Mouse (Mus musculus) heart, postnatal 10 days (tissue): Measurements from ENCODE around the gene Sema4d. TPM values are rescaled to one million over a fixed set of nuclear protein-coding genes. Genes with fewer than 3 reads are reported as not detected.
"Not testable (repeated sequence)": the region's sequence is repeated elsewhere in the genome, so short reads cannot be mapped to it uniquely, and the experiment has no call there.

Experiments
- DNase-seq, 2 experiments: peaks; one replicate each; pipeline ENCODE4 v3.0.0; 2021
- intact Hi-C: fragments of 180-260 bp; cut with DNase I; formaldehyde crosslinking; loops from one replicate; pipeline ENCODE4 v1.15.1; 2025
- total RNA-seq, 2 experiments: library from RNA; stranded (reverse); gene quantifications; 2 replicates each; pipeline ENCODE4 v1.2.3; 2021

Gene Sema4d
- 10 to 100 TPM; 69.1 to 79.5 TPM for total RNA-seq

DNA sequence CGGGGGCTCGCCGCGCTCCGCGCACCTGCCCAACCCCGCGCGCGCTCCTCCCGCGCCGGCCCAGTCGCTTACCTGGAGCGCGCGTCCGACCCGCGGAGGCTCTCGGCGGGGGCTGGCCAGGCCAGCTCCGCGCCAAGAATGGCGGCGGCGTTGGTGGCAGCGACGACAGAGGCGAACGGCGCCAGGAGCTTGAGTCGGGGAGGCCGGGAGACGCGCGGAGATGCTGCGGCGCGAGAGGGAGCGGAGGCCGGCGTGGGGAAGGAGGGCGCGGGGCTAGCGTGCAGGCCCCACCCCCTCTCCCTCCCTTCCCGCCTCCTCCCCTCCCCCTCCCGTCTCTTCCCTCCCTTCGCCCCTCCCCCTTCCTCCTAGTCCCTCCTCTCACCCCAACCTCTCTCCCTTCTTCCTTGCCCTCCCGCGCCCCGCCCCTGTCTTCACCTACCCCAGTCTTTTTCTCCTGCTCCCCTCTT lies at the start of gene Sema4d:
Sema4d (minus strand) TSS at position 323 of the 467 bp plus-strand sequence.
- intact Hi-C loops = loop anchor here (5.0 kb wide), 1 partner anchor 66 kb away; no protein-coding TSS in a partner anchor
- DNase-seq = peak; percentile 57 to 69

DNA sequence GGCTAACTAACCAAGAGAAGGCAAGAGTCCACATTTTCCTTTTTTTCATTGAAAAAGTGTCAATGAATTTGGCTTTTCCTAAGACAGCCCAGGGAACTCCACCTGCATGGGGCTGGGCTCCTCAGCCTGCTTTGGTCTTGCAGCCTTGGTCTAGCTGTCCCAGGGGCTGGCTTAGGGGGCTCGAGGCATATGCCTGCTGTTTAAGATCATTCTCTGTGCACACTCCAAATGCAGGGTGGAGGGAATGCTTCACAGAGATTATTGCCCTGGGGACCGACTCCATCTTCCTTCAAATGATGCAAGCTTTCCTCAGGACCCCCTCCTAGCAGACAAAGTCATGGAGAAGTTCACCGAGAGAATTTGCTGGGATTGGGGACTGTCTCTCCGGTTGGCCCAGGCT lies 49.8 kb upstream of the Sema4d start:
- DNase-seq = no peak
- intact Hi-C loops = no loop called here

DNA sequence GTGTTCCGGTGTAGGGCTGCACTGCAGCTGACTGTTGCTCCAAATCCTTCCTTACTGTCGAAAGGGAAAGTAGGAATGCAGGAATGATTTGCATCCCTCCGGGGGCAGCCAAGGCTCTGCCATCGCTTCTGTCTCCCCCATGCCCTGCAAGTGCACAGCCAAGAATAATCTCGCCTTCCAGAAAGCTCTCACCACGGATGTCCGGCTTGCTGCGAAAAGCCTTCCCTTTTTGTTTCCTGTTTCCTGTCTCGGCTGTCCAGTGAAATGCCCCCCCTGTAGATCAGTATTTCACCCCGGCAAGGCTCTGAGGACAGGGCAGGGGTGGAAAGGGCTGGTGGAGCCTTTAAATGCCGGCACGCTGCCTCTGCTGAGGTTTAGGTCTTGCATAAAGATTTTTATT lies 49.2 kb upstream of the Sema4d start:
- peak in 1 of 2 experiments; percentile 39 for DNase-seq
- intact Hi-C loops = no loop called here

DNA sequence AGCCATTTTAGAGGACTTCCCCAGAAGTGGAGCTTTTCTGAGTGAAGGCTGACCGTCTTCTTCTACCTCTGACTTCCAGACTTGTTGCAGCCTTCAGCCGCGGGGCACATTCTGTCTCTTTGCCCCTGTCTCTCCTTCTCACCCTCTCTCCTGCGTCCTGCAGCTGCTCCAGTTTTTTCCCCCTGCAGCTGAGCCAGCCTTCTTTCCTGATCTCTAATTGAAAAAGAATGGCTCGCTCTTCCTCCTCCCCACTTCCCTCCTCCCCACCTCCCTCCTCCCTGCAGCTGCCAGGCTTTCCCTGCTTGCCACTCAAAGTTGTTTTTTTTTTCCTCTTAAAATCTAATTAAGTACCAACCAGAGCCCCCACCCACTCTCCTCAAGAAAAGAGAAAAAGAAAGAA lies 48.6 kb upstream of the Sema4d start:
- intact Hi-C loops = no loop called here
- no peak for DNase-seq

DNA sequence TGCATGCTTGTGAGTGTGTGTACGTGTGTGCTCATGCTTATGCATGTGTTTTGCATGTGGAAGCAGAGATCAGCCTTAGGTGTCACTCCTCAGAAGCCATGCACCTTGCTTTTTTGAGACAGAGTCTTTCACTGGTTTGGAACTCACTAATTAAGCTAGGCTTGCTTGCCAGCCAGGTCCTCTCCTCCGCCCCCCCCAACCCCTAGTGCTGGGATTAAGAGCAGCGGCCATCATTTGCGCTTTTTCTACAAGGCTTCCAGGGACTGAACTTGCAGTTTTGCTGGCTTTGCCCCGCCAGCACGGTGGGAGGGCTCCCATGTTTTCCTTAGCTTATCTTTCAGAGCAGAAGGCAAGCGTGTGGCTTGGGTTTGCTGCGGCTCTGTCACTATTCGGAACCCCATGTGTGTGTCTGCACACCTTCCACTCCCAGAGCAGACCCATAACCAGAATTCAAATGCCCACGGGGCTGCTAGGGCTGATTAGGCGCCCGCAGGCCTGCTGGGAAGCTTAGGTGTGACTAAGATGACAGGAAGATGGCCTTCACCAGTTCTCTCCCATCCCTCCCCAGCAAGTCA lies 48.1 kb upstream of the Sema4d start:
- DNase-seq = no peak
- intact Hi-C loops = loop anchor here (2.0 kb wide), 1 partner anchor 693 kb away; no protein-coding TSS in a partner anchor

DNA sequence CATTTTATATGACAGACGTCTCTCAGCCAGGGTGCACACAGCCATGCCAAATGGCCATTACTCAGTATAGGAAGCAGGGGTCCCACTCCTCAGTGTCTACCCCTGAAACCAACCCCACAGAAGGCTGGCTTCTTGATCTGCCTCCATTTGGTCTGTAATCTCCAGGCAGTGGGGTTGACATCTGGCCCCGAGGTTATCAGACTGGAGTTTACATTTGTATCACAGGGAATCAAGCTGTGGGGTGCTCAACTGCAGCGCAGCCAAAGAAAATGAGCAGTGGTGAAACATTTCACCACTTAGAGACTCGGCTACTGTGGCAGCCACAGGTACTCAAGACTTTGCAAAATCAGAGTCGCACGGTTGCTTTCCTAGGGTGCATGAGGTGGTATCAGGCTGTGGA lies 47.2 kb upstream of the Sema4d start:
- DNase-seq = no peak
- intact Hi-C loops = loop anchor here (2.0 kb wide), 1 partner anchor 694 kb away; no protein-coding TSS in a partner anchor

DNA sequence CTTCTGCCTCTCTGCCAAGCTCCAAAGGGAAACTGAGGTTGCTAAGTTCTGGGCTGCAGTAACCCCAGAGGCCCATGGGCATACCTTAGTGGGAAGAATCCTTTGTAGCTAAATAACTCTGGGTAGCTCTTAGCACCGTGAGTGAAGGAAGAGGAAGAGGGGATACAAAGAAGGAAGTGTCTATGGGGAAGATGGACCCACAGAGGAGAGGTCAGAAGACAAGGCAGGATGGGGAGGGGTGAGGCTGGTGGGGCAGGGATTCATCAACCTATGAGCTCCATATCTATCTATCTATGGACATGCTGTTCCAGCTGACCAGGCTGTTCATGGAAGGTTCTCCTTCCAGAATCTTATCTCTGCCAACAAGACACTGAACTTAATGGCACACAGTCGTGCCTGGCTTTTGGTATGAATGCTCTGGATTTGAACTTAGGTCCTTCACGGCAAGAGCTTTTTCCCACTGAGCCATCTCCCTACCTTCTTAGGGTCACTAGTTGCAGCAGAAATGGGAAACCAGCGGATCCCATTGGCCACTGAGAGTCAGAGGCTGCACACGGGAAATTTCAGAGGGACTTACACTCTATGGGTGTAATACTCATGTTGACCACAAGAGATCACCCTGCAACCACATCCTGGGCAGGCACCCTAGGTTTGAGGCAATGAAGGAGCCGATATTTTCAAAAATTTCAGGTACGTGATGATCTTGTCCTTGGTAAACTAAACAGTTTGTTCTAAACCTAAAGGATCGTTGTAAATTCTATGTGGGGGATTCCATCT lies 45.9 kb upstream of the Sema4d start:
- DNase-seq = peak; percentile 56 to 74

DNA sequence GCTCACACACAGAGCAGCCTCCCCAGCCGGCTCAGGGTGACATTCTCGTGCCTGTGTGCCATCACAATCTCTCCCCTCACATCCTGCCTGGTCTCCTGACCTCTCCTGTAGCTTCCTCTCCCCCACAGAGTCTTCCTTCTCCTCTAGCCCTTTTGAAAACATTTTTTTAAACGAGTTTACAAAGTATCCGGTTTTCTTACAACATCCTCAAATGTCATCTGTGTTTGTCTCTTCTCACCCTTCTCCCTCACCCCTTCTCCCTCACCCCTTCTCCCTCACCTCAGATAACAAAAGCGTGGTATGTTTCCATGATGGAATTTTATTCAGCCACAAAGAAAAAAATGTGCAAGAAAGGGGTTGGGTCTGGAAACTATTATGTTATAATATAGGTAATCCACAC lies 43.9 kb upstream of the Sema4d start:
- intact Hi-C loops = no loop called here
- no peak for DNase-seq

More for the DNA sequence above, 45.9 kb upstream of the Sema4d start:
- intact Hi-C loops = loop anchor here (1.0 to 2.0 kb wide), 2 partner anchors 384 to 695 kb away; no protein-coding TSS in a partner anchor

DNA sequence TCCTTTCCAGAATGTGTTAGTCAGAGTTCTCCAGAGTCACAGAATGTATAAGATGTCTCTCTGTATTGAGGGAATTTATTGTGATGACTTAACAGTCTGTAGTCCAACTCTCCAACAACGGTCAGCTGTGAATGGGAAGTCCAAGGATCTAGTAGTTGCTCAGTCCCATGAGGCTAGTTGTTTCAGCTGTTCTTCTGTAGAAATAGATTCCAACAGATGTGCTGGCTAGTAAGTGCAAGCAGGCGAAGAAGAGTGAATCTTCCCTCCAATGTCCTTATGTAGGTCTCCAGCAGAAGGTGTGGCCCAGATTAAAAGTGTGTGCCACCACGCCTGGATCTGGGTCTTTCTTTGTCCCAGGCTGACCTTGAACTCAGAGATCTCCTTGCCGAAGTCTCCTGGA lies 41.7 kb upstream of the Sema4d start:
- intact Hi-C loops, DNase-seq: not testable (repeated sequence)

DNA sequence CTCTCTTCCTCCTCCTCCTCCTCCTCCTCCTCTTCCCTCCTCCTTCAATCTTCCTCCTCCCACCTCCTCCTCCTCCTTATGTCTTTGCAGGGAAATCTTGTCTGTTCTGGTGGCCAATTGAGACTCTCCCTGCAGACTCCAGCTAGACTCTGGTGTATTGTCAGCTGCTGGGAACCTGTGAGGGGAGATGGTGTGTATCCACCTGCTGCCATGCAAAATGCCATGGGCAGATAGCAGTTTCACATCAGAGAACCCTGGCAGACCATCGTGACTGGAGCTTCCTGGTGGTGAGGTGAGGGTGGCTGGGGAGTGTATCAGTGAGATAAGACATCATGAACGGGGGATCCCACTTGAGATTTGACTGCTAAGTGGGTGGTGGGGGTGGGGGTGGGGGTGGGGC lies 41.0 kb upstream of the Sema4d start:
- intact Hi-C loops = loop anchor here (5.0 kb wide), 1 partner anchor 788 kb away; no protein-coding TSS in a partner anchor
- DNase-seq = no peak

DNA sequence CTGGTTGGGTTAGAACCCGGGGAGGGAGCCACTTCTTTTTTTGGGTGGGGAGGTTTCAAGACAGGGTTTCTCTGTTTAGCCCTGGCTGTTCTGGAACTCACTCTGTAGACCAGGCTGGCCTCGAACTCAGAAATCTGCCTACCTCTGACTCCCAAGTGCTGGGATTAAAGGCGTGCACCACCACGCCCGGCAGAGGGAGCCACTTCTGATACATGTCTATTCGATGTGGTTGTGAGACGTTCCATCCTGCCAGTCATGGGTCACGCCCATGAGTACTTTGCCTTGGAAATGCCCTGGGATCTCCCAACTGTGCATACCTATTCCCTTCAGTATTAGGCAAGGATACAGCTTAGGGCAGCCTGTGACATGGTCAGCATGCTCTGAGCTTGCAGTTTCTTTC lies 40.5 kb upstream of the Sema4d start:
- intact Hi-C loops = loop anchor here (5.0 kb wide), 1 partner anchor 788 kb away; no protein-coding TSS in a partner anchor
- DNase-seq = not testable (repeated sequence)

DNA sequence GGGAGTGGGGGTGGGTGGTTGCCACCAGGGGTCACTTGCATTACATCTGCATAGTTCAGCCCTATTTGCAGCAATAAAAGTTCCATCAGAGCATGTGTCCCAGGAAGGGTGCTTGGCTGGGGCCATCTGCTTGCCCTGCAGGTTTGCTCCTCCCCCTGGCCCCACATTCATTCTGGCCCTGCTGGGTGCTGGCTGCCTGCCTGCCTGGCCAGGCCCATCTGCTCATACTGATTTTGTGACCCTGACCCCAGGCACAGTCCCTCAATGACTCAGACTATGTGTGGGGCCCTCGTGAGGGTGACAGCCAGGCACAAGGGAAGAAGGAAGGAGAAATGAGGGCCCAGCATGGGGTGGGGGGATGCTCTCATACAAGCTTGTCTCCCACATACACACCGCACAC lies 40.1 kb upstream of the Sema4d start:
- peak; percentile 41 to 42 for DNase-seq
- intact Hi-C loops = loop anchor here (5.0 kb wide), 1 partner anchor 789 kb away; no protein-coding TSS in a partner anchor

DNA sequence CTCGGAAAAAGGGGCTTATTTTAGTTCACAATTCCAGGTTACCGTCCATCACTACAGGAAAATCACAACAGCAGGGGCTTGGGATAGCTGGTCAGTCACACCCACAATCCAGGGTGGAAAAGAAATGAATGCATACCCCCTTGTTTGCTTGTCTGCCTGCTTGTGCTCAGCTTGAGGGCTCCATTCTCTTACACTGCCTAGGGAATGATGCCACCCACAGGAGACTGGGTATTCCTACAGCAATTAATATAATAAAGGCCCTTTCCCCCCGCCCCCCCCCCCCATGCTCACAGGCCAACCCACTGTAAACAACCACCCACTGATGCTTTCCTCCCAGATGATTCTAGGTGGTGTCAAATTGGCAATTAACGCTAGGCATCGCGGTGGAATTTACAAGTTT lies 38.9 kb upstream of the Sema4d start:
- no peak for DNase-seq
- intact Hi-C loops = loop anchor here (5.0 kb wide), 1 partner anchor 790 kb away; no protein-coding TSS in a partner anchor

DNA sequence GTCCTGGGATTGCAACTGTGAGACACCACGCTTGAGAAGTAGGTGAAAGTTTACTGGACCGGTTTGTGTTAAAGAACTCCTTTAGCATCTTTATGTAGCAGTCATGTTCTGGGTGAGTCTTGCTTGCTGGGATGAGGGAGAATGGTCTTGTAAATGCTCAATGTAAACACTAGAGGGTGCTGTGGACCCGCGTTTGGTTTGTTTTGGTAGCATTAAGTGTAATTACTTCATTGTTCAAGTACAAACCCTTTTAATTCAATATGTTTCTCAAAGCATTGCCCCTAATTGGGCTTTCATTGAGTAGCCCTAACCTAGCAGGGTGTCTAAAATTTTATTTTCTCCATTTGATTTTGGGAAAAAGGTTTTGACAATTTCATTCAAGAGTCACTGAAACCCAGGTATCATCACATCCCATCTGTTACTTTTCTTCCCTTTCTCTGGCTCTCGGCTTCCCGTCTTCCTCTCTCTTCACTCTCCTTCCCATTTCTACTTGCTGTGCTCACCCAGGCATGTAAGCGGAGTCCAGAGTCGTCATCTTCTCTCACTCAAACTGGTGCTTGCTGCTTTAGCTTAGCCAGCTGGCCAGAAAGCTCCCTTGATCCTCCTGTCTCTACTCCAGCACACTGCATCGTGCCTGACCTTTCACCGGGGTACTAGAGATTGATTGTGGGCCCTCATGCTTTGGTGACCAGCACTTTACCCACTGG lies 37.4 kb upstream of the Sema4d start:
- peak; percentile 49 to 66 for DNase-seq
- intact Hi-C loops = loop anchor here (5.0 kb wide), 1 partner anchor 791 kb away; no protein-coding TSS in a partner anchor

DNA sequence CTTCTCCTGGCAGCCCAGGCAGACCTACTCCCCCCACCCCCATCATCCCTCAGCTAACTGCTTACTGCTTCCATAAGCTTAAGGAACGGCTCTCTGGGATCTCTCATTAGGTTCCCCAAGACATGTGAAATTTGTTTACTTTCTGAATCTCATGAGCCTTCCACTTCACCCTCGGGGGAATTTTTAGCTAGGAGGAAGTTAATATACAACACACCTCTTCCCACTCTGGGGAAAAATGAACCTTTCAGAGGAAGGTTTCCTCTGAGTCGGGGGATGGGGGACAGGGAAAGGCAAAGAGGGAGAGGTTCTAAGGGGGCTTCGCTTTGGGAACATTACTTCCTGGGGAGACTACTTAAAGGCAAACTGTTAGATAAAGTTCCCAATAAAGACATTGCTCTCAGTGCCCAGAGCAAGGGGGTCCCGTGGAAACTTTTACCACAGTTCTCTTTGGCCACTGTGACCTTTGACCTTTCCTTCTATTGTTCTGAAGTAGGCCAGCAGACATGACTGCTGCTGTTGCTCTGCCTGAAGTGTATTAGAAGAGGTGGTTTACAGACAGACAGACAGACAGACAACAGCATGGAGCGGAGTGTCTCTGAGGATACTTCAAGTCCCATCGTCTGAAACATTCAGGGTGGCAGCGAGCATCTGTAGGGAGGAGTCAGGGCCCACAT lies 30.4 kb upstream of the Sema4d start:
- intact Hi-C loops = no loop called here
- DNase-seq = no peak

DNA sequence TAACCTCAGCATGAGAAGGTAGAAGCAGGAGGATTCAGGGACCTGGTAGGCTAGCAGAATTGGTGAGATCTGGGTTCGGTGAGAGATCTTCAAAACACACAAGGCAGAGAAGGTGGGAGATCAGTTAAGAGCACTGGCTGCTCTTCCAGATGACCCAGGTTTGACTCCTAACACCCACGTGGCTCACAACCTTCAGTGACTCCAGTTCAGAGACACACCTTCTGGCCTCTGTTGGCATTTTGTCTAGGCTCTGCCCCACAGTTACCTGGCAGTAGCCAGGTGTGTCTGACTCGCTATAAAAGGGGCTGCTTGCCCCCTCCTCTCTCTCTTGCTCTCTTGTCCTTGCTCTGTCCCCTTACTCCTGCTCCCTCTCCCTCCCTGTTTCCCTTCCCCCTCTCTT lies 28.4 kb upstream of the Sema4d start:
- DNase-seq = no peak
- intact Hi-C loops = no loop called here

DNA sequence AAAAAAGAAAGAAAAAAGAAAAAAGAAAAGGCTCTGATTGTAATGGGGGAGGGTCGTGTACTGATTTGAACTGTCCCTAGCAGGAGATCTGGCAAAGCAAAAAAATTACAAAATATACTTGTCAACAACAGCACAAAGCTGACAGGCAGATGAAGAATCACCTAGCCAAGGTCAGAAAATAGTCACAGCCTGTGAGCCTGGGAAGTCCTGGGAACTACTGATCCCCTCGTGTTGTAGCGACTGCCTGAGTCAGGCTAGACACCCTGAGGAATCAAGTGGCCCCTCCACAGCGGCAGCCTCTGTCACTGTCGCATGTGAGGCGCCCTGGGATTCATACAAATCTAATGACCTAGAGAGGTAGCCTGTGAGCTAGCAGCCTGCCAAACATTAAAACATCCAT lies 25.8 kb upstream of the Sema4d start:
- intact Hi-C loops = no loop called here
- DNase-seq = no peak

DNA sequence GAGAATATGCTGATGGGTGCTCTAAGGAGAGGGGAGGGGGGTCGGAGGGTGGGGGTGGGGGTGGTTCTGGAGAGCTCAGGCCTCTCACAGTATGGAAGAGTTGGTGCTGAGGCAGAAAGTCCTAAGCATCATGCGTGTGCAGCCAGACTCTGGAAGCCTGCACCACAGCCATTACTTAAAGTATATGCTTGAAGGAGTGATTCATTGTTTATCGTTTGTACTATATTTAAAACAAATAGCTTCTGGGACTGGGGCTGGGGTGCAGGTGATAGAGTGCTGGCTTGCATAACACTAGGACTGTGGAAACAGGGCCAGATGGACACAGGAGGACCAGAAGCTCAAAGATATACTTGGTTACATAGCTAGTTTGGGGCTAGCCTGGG lies 25.4 kb upstream of the Sema4d start:
- intact Hi-C loops = no loop called here
- DNase-seq = no peak

DNA sequence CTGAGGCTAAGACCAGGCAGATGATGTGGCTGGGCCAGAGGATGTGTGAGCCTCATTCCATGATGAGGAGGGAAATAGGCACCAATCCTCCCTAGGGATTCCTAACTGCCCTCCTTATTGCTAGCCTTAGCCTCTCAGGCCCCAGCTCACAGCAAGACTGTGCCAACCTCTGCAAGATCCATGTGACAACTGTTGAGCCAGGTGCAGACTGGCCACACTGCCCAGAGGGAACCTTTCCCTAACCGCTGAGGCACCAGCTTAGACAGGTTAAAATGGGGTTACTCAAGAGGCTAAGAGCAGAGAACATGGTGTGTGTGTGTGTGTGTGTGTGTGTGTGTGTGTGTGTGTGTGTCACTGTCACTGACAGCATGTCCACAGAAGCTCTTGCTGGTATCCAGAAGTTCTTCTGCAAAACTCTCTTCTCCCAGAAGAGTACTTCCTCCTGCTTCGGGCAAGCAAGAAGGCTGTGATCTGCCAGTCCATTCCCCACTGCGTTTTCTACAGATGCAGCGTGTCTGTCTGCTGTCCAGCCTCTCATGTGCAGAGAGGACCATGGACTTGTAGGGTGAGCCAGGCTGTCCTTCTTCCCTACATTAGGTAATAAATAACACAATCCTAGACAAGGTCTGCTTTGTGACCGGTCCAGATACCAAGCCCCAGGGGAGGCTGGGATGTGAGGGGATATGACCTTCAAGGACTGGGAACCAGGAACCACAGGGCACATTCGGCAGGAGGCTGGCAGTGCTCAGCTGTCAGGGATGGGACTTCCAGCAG lies 24.8 kb upstream of the Sema4d start:
- no peak for DNase-seq
- intact Hi-C loops = no loop called here
